Mouse (Mus musculus) liver, embryonic 14.5 days (tissue): ENCODE measurements around the gene Sppl2b.

Experiments used
- CTCF ChIP-seq: IDR thresholded peaks from 2 replicates; pipeline ENCODE4 v1.5.1; 2016; ENCODE audit warnings: antibody characterized with exemption, low read depth, control low read depth
- EP300 ChIP-seq: IDR thresholded peaks from 2 replicates; pipeline ENCODE4 v1.6.1; 2016; ENCODE audit warnings: antibody characterized with exemption, low read depth

GRCm38 (mm10) chr10:80895100-80895499, 40.0 kb downstream of the Sppl2b start:
- TF ChIP-seq EP300 (no peak), CTCF (no peak)
